Mouse (Mus musculus) layer of hippocampus, adult 8-10 months (tissue): ENCODE results near the gene Vmn2r34. TPM values are rescaled to one million over a fixed set of nuclear protein-coding genes. Genes with fewer than 3 reads are reported as not detected.
"Not testable (repeated sequence)": the region's sequence is repeated elsewhere in the genome, so short reads cannot be mapped to it uniquely, and the experiment has no call there.

Source experiments
- DNase-seq, 2 experiments: peaks; one replicate each; pipeline ENCODE4 v3.0.0; 2022; ENCODE audit warnings: low spot score in 2 of 2
- total RNA-seq, 4 experiments: library from RNA; stranded (reverse); gene quantifications; 2 replicates each; pipeline ENCODE4 v1.2.4; 2022

Gene Vmn2r34
- total RNA-seq = not detected

DNA sequence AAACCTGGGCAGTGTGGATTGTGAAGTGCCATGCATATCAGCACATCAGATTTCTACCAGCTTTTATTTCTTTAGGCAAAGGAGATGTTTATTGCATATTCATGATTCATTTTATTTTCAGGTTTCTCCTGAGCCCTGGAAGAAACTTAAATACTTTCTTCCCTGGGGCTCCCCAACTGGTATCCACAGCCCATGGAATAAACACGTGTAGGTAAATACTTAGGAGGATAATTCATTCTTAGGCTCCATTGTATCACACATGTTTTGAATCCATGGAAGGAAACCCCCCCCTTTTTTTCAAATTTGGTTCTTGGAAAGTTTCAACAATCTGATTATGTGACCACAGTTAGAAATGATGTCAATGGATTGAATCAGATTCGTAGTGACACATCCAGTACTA is at the start of gene Vmn2r34:
Gene Vmn2r34 (minus strand): TSS at position 101 of the 400 bp plus-strand sequence.
- DNase-seq = not testable (repeated sequence)

DNA sequence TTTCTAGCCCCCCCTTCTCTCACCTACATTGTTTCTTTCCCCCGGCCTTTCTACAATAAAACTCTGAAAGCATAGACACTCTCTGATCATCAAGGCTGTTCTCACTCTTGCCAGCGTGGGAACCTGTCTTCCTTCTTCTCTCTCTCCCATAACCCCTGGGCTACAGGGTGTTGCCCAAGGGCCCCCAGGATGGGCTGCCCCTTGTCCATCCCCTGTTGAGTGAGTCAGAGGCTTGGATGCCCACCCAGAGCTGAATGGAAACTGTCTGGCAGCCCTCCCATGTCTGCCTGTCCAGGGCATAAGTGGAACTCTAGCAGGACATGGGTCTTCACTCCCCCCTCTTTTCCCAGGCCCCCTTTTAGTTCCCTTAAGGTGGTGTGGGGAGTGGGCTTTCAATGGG is 15.3 kb downstream of the Vmn2r34 start:
- DNase-seq = not testable (repeated sequence)

Other genes with a start within 250 kb of the Vmn2r34 start
- not detected for gene Vmn2r32, start 209.5 kb downstream of the Vmn2r34 start, total RNA-seq
- gene Vmn2r33, start 122.7 kb downstream of the Vmn2r34 start, total RNA-seq = not detected
- not detected for gene Vmn2r35, start 130.4 kb upstream of the Vmn2r34 start, total RNA-seq
- not detected for gene Vmn2r36, start 213.0 kb upstream of the Vmn2r34 start, total RNA-seq